In genomic region chr5:36361749-36362148, GRCm38 (mm10) we compare ENCODE assay signal across 31 mouse cellular contexts. TPM values are rescaled to one million over a fixed set of nuclear protein-coding genes. Genes with fewer than 3 reads are reported as not detected.
DNase-seq lines count a peak whose midpoint lies in the region; ATAC-seq lines count a peak whose summit lies in the region.
"Had no signal": no experiment of that assay in that cellular context is flagged by ENCODE, and none has a peak within 500 bp of the region (broad histone marks: within the 10 kb centered on the region; RNA-seq: fewer than 3 reads in every experiment).

No protein-coding gene starts in this region.

- no peak overlapping the region for H3K4me3 ChIP-seq in heart, embryonic 10.5 days
- no peak overlapping the region for H3K4me3 ChIP-seq in heart, embryonic 15.5 days
- H3K4me3 ChIP-seq: hindbrain, embryonic 12.5 days; intestine, embryonic 15.5 days; limb, embryonic 15.5 days; myocyte; neural tube, embryonic 12.5 days had no signal

- H3K36me3 ChIP-seq in heart, embryonic 10.5 days, result no peaks in the 10 kb centered on the region
- H3K36me3 ChIP-seq in heart, embryonic 15.5 days, result no peaks in the 10 kb centered on the region
- H3K36me3 ChIP-seq: hindbrain, embryonic 12.5 days; intestine, embryonic 15.5 days; limb, embryonic 15.5 days; neural tube, embryonic 12.5 days had no signal

- H3K27ac ChIP-seq in heart, embryonic 10.5 days, result peak overlapping the region; percentile 79
- peak overlapping the region; percentile 82 for H3K27ac ChIP-seq in heart, embryonic 15.5 days
- H3K27ac ChIP-seq: hindbrain, embryonic 12.5 days; hindbrain, postnatal 0 days; intestine, embryonic 15.5 days; kidney, postnatal 0 days; limb, embryonic 15.5 days; liver, embryonic 14.5 days; macrophage; neural tube, embryonic 12.5 days had no signal

- WGBS in heart, embryonic 10.5 days, result 57% methylated on average over 7 of the region's 7 CpGs
- 51% methylated on average over 7 of the region's 7 CpGs for WGBS in heart, embryonic 15.5 days

- H3K4me2 ChIP-seq in heart, embryonic 15.5 days, result no peak overlapping the region
- H3K4me2 ChIP-seq: hindbrain, embryonic 12.5 days; intestine, embryonic 15.5 days; limb, embryonic 15.5 days; midbrain, embryonic 11.5 days; neural tube, embryonic 12.5 days had no signal

- no peak overlapping the region for H3K9ac ChIP-seq in heart, embryonic 15.5 days
- H3K9ac ChIP-seq: hindbrain, embryonic 12.5 days; intestine, embryonic 15.5 days; limb, embryonic 15.5 days; liver, embryonic 14.5 days; neural tube, embryonic 12.5 days had no signal

- intact Hi-C loops in heart, postnatal 36 days (cut with DNase I), result no loop called here

- peaks cover 82% of the 10 kb centered on the region for H3K4me1 ChIP-seq in heart, embryonic 10.5 days
- H3K4me1 ChIP-seq in heart, embryonic 15.5 days (replicated peaks), result peaks cover 84% of the 10 kb centered on the region

- no peaks in the 10 kb centered on the region for H3K27me3 ChIP-seq in heart, embryonic 10.5 days (ENCODE audit: insufficient read depth, poor library complexity, severe bottlenecking)
- H3K27me3 ChIP-seq in heart, embryonic 15.5 days, result no peaks in the 10 kb centered on the region
- H3K27me3 ChIP-seq: hindbrain, embryonic 12.5 days; intestine, embryonic 15.5 days; limb, embryonic 15.5 days; neural tube, embryonic 12.5 days had no signal

- H3K9me3 ChIP-seq in heart, embryonic 10.5 days, result no peaks in the 10 kb centered on the region
- H3K9me3 ChIP-seq in heart, embryonic 15.5 days (replicated peaks), result no peaks in the 10 kb centered on the region
- H3K9me3 ChIP-seq: hindbrain, embryonic 12.5 days; intestine, embryonic 15.5 days; limb, embryonic 15.5 days; neural tube, embryonic 12.5 days had no signal

- no peak for DNase-seq in heart, embryonic 10.5 days (ENCODE audit: low spot score)
- DNase-seq in heart, postnatal 36 days, result no peak
- no peak for DNase-seq in heart, adult 8-10 months (ENCODE audit: low spot score)
- peak; percentile 45 for DNase-seq in ES-CJ7 (ENCODE audit: low read depth, low spot score)
- no peak for DNase-seq in right cerebral cortex, postnatal 25 days
- DNase-seq in Muller cell, postnatal 12 days (ENCODE audit: inconsistent ontology term), result no peak
- DNase-seq: adrenal gland, adult 8-10 months; cerebellum, adult 2 months; cerebellum, postnatal 25 days; kidney, adult 8-10 months; kidney, postnatal 4 days; layer of hippocampus, postnatal 36 days; left cerebral cortex, postnatal 4 days; lung, adult 2 months; lung, postnatal 10 days; thymus, adult 2 months; thymus, postnatal 36 days had no signal

- ATAC-seq in heart, embryonic 15.5 days (replicated peaks; ENCODE audit: insufficient number of reproducible peaks, insufficient read depth, low FRiP score, low read depth), result 0 out of 2 replicates have a peak, but pooled peaks have one; percentile 3
- ATAC-seq in hematopoietic stem cell, adult 5-6 weeks (replicated peaks in 1 of 2; ENCODE audit: insufficient read depth in 1 of 2, low FRiP score in 2 of 2, low TSS enrichment in 1 of 2, low read depth in 1 of 2, poor library complexity in 2 of 2, severe bottlenecking in 2 of 2), result peak; percentile 61 to 63
- ATAC-seq: forebrain, embryonic 14.5 days; hindbrain, postnatal 0 days; intestine, embryonic 15.5 days; midbrain, embryonic 16.5 days had no signal

RNA-seq across cellular contexts. Expression of gene Sorcs2, which starts 36.2 kb away (rescaled TPM):
- 6.9 and 12.2 TPM in 2 replicates for polyA plus RNA-seq in heart, embryonic 10.5 days (2016; fragmentation: Nextera tagmentation; extraction: Ambion mirVana)
- 10 to 100 TPM; 10.5 to 11.4 TPM for total RNA-seq in heart, postnatal 36 days (2021)
- 8.6 and 12.1 TPM in 2 replicates for polyA plus RNA-seq in heart, embryonic 15.5 days (2015; fragmentation: Nextera tagmentation; extraction: Ambion mirVana)
- 1 to 10 TPM; 5.0 to 9.4 (median 7.6) TPM for total RNA-seq in heart, adult 8-10 months (2022)
- 0.30 and 0.63 TPM in 2 replicates for total RNA-seq in hematopoietic stem cell, adult 5-6 weeks (2017)
- polyA plus RNA-seq: macrophage had no signal
